Mouse (Mus musculus): ENCODE measurements around the gene Magi1.

GRCm38 (mm10) chr6:93855806-93856641, 427.7 kb downstream of the Magi1 start:
- TF ChIP-seq POLR2A (IDR thresholded peaks at IDR 0.05; ENCODE audit: control insufficient read depth, extremely low read depth, insufficient read depth, low read length, poor library complexity) (no peak), CTCF (IDR thresholded peaks at IDR 0.05; ENCODE audit: borderline replicate concordance, control insufficient read depth, extremely low read depth, insufficient read depth, low read length, poor library complexity) (no peak)

Data from thymus, adult 2 months (tissue).